Mouse (Mus musculus): ENCODE measurements at regions not wholly inside any gene's neighbourhood (a gene's known extent, or its start where the extent isn't known, plus 50 kb on each side); places are given as distances from the start of the nearest gene placed in this dataset.

DNA sequence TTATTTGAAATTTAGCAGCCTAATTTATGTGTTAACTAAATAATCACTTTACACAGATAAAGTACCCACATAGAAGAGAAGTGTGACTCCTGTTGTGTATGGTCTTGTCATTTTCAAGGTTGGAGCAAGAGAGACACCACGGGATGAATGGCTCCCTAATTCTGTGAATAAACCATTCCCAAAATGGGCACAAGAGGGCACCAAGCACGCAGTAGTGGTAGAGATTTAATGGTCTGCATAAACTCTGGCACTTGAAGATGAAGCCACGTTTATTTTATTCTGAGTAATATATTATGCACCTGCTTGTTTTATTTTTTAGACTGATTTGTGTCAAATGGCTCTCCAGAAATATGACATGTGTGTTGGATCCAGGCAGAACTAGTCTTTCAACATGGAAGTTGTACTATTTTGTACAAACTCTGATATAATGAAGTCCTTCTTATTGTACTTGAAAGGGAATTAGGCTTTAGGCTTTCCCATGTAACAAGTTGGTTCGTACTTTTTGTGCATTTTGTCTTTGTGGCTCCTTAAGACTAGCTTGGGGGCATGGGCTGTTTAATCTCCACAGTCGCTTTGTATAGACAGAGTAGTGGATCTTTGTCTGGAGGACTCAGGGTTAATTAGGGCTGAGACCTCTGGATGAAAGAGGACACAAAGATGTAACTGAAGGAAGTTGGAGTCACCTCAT is 480.8 kb downstream of the Plcl1 start:
- peak; percentile 58 to 76 for DNase-seq
- intact Hi-C loops (cut with DNase I) = loop anchor here (2.0 to 5.0 kb wide), 3 partner anchors 1106 to 1506 kb away; no protein-coding TSS in a partner anchor

- intact Hi-C loops (cut with DNase I) = loop anchor here (2.0 to 5.0 kb wide), 3 partner anchors 1105 to 1505 kb away; no protein-coding TSS in a partner anchor
- no peak for DNase-seq
Observed at GRCm38 (mm10) chr1:55887386-55887785, 481.7 kb downstream of the Plcl1 start.

- peak; percentile 50 to 52 for DNase-seq
Observed at GRCm38 (mm10) chr1:55888711-55889366, 483.1 kb downstream of the Plcl1 start.

DNA sequence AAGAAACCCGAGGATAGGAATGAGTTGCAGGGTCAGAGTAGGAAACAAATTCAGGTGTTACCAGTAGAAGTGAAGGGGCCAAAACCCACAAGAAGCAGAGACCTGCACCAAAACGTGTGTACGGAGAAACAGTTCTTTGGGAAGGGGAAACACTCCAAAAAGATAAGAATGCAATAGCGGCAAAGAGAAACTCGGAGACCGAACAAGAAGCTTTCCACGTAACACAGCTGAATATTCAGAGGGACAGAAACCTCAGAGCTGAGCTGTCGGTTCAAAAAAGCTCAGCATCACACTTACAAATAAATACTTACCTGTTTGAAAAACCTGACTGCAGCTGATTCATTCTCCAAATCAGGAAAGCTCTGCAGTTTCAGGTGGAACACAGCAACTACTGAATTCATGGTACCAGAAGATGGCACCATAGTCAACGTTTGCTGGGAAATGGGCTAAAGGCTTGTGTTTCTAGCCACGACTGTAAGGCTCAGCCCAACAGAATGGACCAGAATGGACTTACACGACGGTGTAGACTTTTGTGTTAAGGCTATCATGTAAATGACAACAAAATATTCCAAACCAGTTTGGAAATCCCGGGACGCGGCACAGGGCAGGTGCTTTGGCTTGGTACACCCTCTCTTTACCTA is 484.9 kb downstream of the Plcl1 start:
- peak; percentile 26 to 45 for DNase-seq
- intact Hi-C loops (cut with DNase I) = loop anchor here (2.0 to 5.0 kb wide), 3 partner anchors 1087 to 1447 kb away; partner anchors contain the start of gene Satb2

More at GRCm38 (mm10) chr1:55888711-55889366, 483.1 kb downstream of the Plcl1 start:
- intact Hi-C loops (cut with DNase I) = loop anchor here (5.0 kb wide), 2 partner anchors 1103 to 1503 kb away; no protein-coding TSS in a partner anchor

- intact Hi-C loops (cut with DNase I) = loop anchor here (2.0 to 5.0 kb wide), 3 partner anchors 1085 to 1445 kb away; partner anchors contain the start of gene Satb2
Observed at GRCm38 (mm10) chr1:55891894-55892293, 486.2 kb downstream of the Plcl1 start.

DNA sequence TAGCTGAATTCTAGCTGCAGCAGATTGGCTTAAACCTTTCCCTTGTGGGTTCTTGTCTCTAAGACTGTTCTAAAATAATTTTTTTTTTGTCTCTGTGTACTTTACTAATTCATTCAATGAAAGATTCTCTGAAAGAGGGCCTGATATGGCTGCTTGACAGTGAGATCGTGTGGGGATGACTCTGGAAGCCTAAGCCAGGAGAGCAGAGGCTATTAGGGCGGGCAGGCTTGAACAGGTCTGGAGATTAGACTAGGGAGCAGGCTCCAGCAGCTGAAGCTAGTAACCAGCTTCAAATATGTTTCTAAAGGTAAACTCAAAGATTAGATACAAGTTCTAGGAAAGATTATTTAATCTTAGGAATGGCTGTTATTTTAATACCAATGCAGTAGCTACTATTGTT is 491.9 kb downstream of the Plcl1 start:
- intact Hi-C loops (cut with DNase I) = no loop called here
- no peak for DNase-seq

More at GRCm38 (mm10) chr1:55891894-55892293, 486.2 kb downstream of the Plcl1 start:
- no peak for DNase-seq

- no peak for DNase-seq
- intact Hi-C loops (cut with DNase I) = no loop called here
Observed at GRCm38 (mm10) chr1:55898031-55898430, 492.3 kb downstream of the Plcl1 start.

GRCm38 (mm10) chr1:55900033-55900432 is 494.3 kb downstream of the Plcl1 start:
- no peak for DNase-seq
- intact Hi-C loops (cut with DNase I) = no loop called here

DNA sequence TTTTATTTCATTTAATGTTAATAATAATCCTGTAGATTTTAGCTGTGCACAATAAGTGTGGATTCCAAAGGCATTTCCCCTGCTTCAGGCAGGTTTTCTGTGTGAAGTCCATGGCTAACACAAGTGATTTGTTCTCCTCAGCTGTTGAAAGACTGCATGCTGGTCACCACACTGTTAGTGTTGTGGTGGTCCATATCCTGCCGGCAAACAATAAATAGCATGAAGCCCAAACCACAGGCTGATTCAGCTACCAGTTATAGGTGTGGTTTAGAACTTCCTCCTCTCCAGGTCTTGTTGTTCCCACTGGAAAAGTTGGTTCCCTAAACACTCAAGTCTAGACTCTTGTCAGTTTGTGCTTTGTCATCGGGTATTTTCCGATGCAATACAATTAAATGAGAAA is 497.5 kb downstream of the Plcl1 start:
- intact Hi-C loops (cut with DNase I) = no loop called here
- DNase-seq = no peak

DNA sequence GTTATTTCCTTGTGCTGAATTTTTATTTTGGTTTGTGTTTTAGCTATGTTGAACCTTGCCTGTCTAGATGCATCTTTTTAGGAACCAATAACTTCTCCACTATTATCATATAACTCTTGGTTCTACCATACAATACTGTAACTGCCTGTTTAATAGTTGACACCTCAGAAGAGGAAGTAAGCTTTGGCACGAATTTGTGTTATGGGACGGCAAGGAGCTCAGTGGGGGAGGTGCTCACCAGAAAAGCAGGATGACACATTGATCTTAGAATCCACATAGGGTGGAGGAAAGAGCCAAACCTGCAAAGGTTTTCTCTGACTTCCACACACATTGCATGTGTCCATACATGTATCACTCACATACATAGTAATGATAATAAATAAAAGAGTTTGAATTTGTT is 498.9 kb downstream of the Plcl1 start:
- intact Hi-C loops (cut with DNase I) = no loop called here
- DNase-seq = no peak

DNA sequence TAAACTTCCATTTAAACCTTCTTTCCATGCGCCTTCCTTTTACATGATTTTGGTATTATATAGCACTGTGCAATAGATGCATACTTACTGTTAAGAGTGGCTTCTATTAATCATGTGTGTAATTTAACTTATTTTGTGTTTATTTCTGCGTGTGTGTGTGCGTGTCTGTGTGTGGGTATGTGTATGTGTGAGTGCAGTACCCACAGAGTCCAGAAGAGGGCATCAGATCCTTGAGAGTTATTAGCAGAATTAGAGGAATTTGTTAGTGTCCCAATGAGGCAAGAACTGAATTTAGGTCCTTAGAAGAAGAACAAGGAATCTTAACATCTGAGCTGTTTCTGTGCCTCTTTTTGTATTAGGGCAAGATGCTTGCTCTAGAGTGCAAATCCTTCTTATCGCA is 499.5 kb downstream of the Plcl1 start:
- DNase-seq = no peak
- intact Hi-C loops (cut with DNase I) = no loop called here

- no peak for DNase-seq
- intact Hi-C loops (cut with DNase I) = no loop called here
Observed at GRCm38 (mm10) chr1:55910024-55910423, 504.3 kb downstream of the Plcl1 start.

DNA sequence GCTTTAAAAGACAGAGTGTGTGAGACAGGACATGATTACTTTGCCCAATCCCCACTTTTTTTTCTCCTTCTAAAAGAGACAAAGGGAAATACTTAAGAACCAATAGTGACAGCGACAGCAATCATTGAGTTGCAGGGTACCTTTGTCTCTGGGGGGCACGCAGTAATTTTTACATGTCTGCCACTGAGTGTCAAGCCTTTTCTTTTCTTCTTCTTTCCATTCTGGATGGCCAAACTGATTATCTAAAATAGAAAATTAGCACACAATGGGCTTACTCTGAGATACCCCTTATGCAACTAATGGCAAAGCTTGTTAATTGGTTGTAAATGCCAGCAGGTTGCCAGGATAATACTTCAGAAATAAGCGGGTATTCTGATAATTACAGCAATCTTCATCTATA is 508.6 kb downstream of the Plcl1 start:
- no peak for DNase-seq
- intact Hi-C loops (cut with DNase I) = no loop called here

DNA sequence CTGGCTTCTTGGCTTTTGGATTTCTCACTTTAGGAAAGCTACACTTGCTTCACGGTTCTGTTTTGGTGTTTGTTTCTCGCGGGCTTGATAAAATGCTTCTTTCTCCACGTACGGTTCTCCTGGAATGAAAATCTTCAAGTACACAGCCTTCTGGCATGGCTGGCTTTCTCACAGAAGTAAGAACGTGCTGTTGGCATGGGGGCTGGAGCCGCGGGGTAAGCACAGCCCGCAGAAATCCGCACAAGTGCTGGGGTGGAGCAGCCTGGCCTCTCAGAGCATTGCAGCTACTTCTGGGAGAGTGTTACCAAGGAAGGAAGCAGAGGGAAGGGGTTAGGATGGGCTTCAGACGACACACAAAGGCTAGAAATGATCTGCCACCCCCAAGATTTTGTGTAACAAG is 510.2 kb downstream of the Plcl1 start:
- no peak for DNase-seq
- intact Hi-C loops (cut with DNase I) = no loop called here

DNA sequence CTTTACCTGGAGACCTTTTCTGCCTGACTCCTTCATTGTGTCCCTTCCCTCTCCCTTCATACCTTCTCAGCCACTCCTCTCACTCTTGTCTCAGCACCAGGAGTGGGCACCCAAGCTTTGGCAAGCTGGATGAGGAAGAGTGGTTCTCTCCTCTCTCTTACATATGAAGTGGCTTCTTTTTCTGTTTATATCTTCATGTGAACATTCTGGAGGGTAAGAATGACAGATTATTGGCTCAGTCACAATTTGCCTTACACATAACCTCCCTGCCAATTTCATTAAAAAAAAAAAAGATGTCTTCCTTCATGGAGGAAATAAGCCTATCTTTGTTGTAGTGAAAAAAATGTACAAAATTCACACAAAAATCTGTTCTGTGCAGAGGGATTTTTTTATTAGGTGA is 513.8 kb downstream of the Plcl1 start:
- intact Hi-C loops (cut with DNase I) = no loop called here

GRCm38 (mm10) chr1:55946786-55947549 is 541.2 kb downstream of the Plcl1 start:
- no peak for DNase-seq
- intact Hi-C loops (cut with DNase I) = no loop called here

More for the DNA sequence above, 513.8 kb downstream of the Plcl1 start:
- DNase-seq = no peak

- intact Hi-C loops (cut with DNase I) = no loop called here
- no peak for DNase-seq
Observed at GRCm38 (mm10) chr1:55947618-55948283, 542.0 kb downstream of the Plcl1 start.

DNA sequence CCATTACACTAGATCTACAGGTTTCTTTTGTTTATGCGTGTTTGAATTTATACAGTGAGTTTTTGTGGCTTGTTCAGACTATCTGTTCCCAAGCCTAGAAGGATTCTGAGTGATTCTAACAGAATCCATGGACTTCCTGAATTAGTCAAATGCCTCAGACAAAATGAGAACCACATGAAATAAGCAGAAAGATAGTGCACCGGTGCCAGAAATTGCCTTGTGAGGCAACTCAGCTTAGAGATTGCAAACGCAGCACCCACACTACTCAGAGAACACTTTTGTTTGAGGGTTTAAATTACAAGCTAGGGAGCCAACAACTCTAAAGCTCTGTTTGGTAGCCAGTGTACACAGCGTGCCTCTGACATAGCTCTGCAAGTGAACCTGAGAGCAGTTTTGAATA is 543.9 kb downstream of the Plcl1 start:
- DNase-seq = no peak
- intact Hi-C loops (cut with DNase I) = no loop called here

- intact Hi-C loops (cut with DNase I) = no loop called here
- no peak for DNase-seq
Observed at GRCm38 (mm10) chr1:55957804-55958445, 552.2 kb downstream of the Plcl1 start.

DNA sequence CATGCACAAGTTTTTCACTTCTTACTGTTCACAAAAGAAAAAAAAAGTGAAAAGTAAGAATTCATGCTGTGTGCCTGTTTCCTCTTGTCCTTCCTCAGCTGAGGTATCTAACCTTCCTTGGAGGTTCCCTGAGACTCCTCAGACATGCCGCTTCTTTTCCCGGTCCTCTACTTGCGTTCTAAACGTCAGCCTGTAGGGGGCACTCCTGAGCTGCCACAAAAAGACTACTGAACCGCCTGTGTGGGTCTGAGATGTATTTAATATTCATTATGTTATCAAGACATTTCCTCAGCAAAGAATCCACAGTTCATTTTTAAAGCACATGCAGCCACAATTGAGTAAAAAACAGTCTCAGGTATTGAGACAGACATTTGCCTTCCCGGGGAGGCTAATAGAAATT is 554.6 kb downstream of the Plcl1 start:
- DNase-seq = peak; percentile 57 to 79
- intact Hi-C loops (cut with DNase I) = loop anchor here (1.0 to 5.0 kb wide), 2 partner anchors 1017 to 1245 kb away; partner anchors contain the start of gene Satb2

Measured in heart, postnatal 10 days (tissue).